Mouse (Mus musculus) liver (tissue): ENCODE data around the gene Slc23a4.

Source experiments
- DNase-seq: peaks from one replicate; pipeline ENCODE4 v3.0.0-alpha.2; 2020; ENCODE audit warnings: mixed read lengths

Gene Slc23a4

GRCm38 (mm10) chr6:34909631-34910345 is 78.4 kb downstream of the Slc23a4 start:
- no peak for DNase-seq

- DNase-seq, result peak; percentile 51
Observed at GRCm38 (mm10) chr6:34907696-34908260, 80.4 kb downstream of the Slc23a4 start.

DNA sequence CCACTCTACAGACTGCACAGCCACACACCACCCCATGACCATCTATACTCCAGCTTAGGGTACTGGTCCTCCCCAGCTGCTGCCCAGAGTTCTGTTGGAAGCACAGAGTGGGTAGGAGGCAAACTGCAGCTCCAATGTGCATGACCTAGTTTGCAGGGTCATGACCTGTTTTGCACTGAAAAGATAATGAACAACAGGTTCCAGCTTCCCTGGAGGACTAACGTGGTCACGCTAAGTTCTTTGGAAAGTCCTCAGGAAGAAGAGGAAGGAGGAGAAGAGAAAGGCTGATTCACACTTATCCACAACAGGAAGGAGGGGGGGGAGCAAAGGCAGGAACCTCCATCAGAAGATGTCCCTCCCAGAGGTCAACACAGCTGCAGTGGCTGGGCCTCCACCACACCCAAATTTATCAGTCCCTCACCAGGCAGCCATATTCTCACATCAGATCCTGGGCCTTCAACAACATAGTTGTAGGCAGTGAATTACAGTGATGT is 81.0 kb downstream of the Slc23a4 start:
- DNase-seq, result peak; percentile 87

GRCm38 (mm10) chr6:34906661-34907060 is 81.5 kb downstream of the Slc23a4 start:
- DNase-seq, result no peak

GRCm38 (mm10) chr6:34906125-34906524 is 82.1 kb downstream of the Slc23a4 start:
- DNase-seq, result no peak

DNA sequence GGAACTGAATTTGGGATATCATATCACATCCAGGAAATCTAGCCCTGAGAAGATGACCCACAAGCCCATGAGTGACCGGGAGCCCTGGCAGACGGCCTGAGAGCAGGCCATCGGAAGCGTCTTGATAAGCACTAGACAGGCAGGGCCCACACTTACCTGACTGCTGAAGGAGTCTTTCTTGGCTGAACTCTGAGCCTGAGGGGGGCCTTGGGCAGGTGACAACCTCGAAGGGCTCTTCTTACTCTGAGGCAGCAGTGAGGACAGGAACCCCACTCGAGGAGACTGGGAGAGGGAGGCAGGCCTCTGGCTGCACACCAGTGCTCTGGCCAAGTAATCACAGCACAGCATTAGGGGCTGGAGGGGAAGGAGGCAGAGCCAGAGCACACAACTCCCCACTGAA is 83.8 kb downstream of the Slc23a4 start:
- DNase-seq, result no peak

DNA sequence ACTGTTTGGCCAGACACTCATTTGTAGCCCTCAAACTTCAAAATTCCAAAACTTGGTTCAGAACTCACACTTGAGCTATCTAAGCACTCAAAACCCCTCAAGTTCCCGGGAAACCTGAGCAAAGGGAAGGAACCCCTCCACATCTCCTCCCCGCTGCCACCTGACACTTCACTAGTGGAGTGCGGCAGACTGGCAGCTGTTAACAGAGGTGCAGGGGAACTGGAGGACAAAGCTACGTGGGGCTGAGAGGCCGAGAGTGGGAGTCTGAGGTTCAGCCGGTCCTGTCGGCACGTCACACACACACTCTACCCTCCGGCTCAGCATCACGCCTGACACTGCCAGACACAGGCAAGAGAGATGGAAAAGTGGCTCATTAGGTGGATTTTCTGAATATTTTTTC is 84.4 kb downstream of the Slc23a4 start:
- DNase-seq, result no peak

DNA sequence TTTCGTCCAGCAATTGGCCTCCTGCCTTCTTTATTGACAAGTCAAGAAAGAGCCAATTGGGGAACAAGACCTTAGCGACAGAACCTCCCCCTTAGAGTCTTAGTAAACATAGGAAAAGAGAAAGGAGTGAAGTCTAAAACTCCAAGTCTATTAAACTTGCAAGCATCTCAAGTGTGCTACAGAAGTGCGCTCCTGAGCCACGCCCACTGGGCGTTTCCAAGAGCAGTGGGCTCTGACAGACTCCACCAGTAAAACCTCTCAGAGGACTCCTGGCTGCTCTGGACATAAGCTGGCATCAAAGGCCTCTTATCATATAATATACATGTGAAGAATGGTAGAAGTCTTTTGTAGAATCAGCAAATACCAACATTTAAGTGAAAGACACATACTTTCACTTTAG is 84.8 kb downstream of the Slc23a4 start:
- peak; percentile 58 for DNase-seq

- DNase-seq, result no peak
Observed at GRCm38 (mm10) chr6:34902578-34902977, 85.6 kb downstream of the Slc23a4 start.

DNA sequence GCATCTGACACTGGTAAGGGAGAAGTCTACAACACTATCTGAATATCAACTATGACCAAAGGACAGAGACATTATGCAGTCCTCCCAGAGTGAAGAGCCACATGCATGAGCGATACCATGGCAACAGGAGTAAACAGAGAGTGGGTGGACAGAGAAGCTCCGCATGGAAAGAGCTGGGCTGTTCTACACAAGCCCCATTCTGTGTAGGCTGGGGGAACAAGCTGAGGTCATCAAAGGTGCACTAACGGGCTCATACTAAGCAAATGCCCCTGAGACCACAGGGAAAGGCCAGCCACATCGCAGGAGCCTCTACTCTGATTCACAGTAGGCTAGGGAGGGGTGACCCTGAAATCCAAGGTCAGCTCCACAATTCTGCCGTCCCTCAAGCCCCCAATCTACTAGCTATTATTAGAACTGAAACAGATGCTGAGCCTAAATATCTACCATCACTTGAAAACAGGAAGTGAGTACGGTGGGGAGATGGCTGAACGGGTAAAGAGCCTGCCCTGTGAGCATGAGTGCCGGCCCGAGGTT is 86.2 kb downstream of the Slc23a4 start:
- no peak for DNase-seq

GRCm38 (mm10) chr6:34900990-34901389 is 87.2 kb downstream of the Slc23a4 start:
- no peak for DNase-seq

- no peak for DNase-seq
Observed at GRCm38 (mm10) chr6:34899127-34899526, 89.1 kb downstream of the Slc23a4 start.

DNA sequence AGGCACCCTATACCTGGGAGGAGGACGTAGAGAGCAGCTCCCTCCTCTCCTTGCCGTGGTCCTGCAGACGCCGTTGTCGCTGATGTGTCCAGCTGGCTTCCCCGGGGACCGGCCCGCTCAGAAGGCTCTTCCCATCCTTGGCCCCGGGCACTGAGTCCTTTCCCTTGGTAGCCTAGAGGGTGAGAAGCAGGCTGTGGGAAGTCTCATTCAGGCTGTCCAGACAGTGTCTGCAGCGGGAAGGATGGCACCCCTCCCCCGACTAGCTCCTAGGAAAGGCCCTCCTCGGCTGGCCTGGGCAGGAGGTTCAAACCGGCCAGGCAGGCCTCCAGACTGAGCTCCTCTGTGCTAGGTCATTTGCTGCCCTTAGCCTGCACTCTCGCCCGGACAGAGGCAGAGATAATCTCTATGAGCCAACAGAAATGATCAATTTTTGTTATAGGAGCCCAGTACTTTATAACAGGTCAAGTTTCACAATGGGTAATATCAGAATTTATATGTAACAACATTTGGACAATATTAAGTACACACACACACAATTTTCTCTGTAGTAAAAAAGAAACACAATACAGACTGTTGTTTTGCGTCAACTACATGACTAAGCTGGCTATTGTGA is 91.9 kb downstream of the Slc23a4 start:
- no peak for DNase-seq

GRCm38 (mm10) chr6:34895569-34895968 is 92.6 kb downstream of the Slc23a4 start:
- DNase-seq, result no peak
